Mouse (Mus musculus) heart, adult 9 months (tissue): ENCODE data around the gene Rhox4g.
"Not testable (repeated sequence)": the region's sequence is repeated elsewhere in the genome, so short reads cannot be mapped to it uniquely, and the experiment has no call there.

Experiments used
- DNase-seq, 2 experiments: peaks; one replicate each; pipeline ENCODE4 v3.0.0; 2022; ENCODE audit warnings: low spot score in 2 of 2

Gene Rhox4g

DNA sequence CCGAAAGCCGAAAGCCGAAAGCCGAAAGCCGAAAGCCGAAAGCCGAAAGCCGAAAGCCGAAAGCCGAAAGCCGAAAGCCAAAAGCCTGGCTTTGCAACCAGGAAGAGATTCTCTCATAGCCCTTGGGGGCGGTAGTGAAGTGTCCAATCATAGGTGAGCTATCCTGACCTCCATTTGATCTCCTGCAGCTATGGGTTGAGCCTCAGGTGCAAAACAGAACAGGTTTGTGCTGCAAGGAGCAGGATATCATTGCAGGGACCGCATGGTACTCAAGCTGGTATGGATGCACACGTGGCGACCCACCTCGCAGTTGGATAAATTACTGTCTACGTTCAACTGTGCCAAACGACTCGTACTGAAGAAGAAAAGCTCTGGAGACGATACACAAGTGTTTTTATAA lies at the start of gene Rhox4g:
Gene Rhox4g, minus strand, starts transcription at position 101 of the 400 bp plus-strand sequence.
- not testable (repeated sequence) for DNase-seq

DNA sequence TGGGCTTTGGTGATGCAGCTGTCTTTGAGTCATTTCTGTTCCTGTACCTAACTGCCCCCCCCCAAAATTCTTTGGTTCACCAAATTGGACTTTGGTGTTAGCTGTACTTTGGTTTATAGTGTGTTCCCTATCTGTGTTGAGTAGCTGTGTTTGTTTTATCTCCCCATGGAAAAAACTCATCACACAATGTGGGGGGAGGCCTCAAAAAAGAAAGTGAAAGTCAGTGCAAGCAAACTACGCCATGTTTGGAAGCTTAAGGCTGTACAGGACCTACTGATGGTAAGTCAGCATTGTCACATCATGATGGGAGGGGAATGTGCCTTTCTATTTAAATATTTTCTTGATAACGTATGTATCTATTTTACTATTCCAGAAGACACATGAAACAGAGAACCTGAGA lies 41.1 kb upstream of the Rhox4g start:
- DNase-seq, result no peak

DNA sequence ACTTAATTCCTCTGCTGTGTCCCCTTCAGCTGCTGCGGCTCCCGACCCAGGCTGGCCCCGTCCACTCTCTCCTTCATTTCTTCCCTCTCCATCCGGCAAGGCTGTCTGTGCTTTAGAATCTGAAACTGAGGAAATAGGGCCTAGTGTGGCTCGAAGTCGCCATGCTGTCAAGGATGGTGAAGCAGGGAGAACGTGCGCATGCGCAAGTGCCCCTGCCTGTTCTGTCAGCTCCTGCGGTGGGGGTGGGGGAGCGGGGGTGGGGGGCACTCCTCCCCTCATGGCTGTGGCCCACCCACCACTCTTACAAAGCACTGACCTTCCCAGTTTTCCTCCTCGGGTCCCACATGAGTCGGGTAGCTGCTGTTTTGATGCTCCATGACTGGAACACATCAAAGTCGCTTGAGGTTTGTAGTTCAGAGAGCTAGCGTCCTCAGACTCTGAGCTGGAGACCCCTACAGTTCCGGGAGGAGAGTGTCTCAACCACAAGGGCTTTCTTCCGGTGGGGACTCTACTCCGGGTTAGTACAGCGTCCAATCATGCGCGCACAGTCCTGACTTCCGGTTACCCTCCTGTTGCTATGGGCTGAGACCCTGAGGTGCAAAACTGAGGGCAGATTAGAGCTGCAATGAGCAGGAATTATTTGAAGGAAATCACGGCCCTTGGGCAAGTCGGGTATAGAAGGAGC lies 32.0 kb upstream of the Rhox4g start:
- DNase-seq, result no peak

DNA sequence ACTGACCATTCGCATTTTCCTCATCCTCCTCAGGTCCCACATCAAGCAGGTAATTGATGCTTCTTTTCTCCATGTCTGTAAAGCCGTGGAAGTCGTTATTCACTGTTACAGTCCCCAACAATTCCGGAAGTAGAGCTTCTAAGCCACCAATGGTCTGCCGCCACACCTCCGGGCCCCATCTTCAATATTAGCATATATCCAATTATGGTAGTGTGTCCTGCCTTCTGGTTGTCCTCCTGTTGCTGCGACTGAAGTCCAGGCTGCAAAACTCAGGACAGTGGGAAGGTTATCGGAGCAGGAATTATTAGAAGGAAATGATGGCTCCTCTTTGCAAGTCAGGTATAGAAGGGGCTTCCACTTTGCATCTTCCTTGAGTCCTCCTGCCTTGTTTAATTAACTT lies 22.1 kb upstream of the Rhox4g start, which contains the start of gene Rhox2h:
Gene Rhox2h, minus strand, starts transcription at position 101 of the 400 bp plus-strand sequence.
- not testable (repeated sequence) for DNase-seq

DNA sequence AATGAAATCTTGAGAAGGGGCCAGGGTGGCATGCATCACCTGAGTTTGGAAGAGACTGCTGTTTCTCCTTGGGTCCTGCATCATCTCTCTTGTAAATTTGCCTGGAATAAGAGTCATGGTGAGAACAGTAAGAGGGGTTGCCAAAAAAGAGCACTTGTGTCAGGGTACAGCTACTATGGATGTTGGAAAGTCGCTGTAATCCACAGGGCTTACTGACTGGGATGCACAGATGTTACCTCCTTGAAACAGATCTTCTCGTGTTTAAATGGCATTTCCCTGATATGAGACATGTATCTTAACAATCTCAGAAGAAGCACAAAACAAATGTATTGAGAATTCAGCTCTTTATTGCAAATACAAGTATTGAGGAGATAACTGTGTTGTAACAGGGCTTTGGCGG lies 17.5 kb upstream of the Rhox4g start, which contains the start of gene Rhox3h:
Gene Rhox3h, minus strand, starts transcription at position 101 of the 400 bp plus-strand sequence.
- not testable (repeated sequence) for DNase-seq

DNA sequence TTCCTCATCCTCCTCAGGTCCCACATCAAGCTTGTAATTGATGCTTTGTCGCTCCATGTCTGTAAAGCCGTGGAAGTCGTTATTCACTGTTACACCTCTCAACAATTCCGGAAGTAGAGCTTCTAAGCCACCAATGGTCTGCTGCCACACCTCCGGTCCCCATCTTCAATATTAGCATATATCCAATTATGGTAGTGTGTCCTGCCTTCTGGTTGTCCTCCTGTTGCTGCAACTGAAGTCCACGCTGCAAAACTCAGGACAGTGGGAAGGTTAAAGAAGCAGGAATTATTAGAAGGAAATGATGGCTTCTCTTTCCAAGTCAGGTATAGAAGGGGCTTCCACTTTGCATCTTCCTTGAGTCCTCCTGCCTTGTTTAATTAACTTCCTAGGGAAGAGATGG lies 7.8 kb downstream of the Rhox4g start, which contains the start of gene Rhox2g:
Gene Rhox2g, minus strand, starts transcription at position 101 of the 400 bp plus-strand sequence.
- not testable (repeated sequence) for DNase-seq

DNA sequence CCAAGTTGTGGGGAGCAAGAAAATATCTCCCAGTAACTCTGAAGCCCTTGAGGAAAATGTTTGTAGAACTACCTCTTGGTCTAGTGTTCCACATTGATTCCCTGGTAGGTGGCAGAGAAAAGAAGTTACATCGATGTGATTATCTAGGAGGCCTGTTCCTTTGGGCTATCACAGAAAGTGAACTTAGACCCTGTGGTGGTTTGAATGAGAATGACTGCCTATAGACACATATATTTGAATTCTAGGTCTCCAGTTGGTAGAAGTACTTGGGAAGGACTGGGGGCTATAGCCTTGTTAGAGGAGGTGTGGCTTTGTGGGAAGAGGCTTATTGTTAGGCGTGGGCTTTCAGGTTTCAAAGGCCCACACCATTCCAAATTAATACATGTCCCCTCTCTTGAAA lies 22.6 kb downstream of the Rhox4g start, which contains the start of gene Rhox3g:
Gene Rhox3g, minus strand, starts transcription at position 101 of the 400 bp plus-strand sequence.
- not testable (repeated sequence) for DNase-seq

DNA sequence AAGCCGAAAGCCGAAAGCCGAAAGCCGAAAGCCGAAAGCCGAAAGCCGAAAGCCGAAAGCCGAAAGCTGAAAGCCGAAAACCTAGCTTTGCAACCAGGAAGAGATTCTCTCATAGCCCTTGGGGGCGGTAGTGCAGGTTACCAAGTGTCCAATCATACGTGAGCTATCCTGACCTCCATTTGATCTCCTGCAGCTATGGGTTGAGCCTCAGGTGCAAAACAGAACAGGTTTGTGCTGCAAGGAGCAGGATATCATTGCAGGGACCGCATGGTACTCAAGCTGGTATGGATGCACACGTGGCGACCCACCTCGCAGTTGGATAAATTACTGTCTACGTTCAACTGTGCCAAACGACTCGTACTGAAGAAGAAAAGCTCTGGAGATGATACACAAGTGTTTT lies 43.5 kb downstream of the Rhox4g start, which contains the start of gene Rhox4f:
Gene Rhox4f, minus strand, starts transcription at position 101 of the 400 bp plus-strand sequence.
- not testable (repeated sequence) for DNase-seq
